Mouse (Mus musculus): ENCODE data around the gene Gfy. TPM values are rescaled to one million over a fixed set of nuclear protein-coding genes. Genes with fewer than 3 reads are reported as not detected.

Gene Gfy
- polyA plus RNA-seq, 1 experiment from 2014 or later: not detected

DNA sequence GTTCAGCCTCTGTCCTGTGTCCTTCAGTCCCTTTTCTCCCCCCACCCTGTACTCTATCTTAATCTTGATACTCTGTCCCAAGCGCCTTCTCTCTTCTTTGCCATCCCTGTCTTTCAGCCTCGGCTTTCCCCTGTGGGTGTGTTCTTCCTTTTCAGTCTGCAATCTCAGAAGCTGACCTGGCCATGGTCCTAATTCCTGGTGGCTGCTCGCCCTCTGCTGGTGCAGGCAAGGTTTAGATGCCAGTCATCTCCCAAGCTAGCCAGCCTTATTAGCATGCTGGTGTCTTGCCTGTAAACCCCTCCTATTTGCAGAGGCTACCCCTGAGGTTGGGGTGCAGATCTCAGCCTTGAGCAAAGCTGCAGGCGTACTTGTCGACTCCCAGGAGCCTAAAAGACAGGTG, 19.1 kb upstream of the Gfy start:
- H3K9me3 ChIP-seq (ENCODE audit: control insufficient read depth, low read length): no peaks in the 10 kb centered on the region; the same call in 1 of the 2 replicates
- H3K27ac ChIP-seq (replicated peaks; ENCODE audit: low read depth, low read length): no peak overlapping the region
- WGBS: 14% methylated on average over 5 of the region's 5 CpGs
- no peak overlapping the region for H3K4me2 ChIP-seq (ENCODE audit: low read depth, severe bottlenecking)
- H3K4me1 ChIP-seq (ENCODE audit: control insufficient read depth, insufficient read depth, low read length): peaks cover 4% of the 10 kb centered on the region; the same call in 1 of the 2 replicates
- ATAC-seq (ENCODE audit: insufficient number of reproducible peaks, low FRiP score, low TSS enrichment, low read depth) (0 out of 2 replicates have a peak, but pooled peaks have one; percentile 6), DNase-seq (ENCODE audit: low spot score) (peak; percentile 83)
- H3K9ac ChIP-seq (ENCODE audit: low read length): no peak overlapping the region
- H3K4me3 ChIP-seq (ENCODE audit: low read depth, low read length): no peak overlapping the region
- H3K27me3 ChIP-seq (ENCODE audit: control insufficient read depth, insufficient read depth, low read length): no peaks in the 10 kb centered on the region
- H3K36me3 ChIP-seq (ENCODE audit: control insufficient read depth, insufficient read depth, low read length): no peaks in the 10 kb centered on the region

DNA sequence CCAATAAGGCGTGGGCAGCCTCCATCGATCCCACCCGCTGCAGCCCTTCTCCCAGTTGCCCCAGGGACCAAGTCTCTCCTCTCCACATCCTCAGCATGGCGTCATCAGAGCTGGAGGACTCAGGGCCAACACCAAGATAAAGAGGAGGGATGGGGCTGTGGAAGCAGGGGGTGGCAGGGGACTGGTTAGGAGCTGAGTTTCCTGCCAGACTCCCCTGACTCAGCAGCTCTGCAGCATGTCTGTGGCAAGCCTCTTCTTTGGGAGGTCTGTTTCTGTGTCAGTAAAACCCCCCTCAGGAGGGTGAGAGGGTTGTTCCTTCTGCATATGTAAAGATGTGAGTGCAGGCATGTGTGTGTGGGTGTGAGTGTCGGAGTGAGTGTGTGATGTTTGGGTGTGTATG, 17.6 kb upstream of the Gfy start:
- Histone ChIP-seq H3K4me3 (ENCODE audit: low read depth, low read length) (no peak overlapping the region), H3K9me3 (ENCODE audit: control insufficient read depth, low read length) (no peaks in the 10 kb centered on the region; the same call in 1 of the 2 replicates), H3K9ac (ENCODE audit: low read length) (no peak overlapping the region), H3K36me3 (ENCODE audit: control insufficient read depth, insufficient read depth, low read length) (no peaks in the 10 kb centered on the region), H3K27me3 (ENCODE audit: control insufficient read depth, insufficient read depth, low read length) (no peaks in the 10 kb centered on the region), H3K27ac (replicated peaks; ENCODE audit: low read depth, low read length) (no peak overlapping the region), H3K4me1 (ENCODE audit: control insufficient read depth, insufficient read depth, low read length) (peaks cover 10% of the 10 kb centered on the region), H3K4me2 (ENCODE audit: low read depth, severe bottlenecking) (no peak overlapping the region)
- 68% methylated on average over 5 of the region's 5 CpGs for WGBS
- ATAC-seq (ENCODE audit: insufficient number of reproducible peaks, low FRiP score, low TSS enrichment, low read depth) (no peak), DNase-seq (ENCODE audit: low spot score) (no peak)

DNA sequence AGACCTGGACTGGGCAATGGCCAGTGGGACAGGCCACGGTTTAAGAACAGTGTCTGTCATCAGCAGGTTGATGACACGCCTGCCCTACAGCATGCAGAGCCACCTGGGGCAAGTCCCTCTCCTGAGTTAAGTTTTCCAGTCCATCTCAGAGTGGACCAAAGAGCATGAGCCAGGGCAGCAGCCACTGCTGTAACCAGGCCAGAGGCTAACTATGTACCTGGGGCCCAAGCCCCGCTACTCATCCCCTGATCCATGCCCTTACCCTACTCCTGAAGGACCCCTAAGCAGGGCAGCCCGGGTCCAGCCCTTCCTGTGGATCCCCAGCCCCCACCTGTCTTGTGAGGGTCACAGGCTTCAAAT, 16.8 kb upstream of the Gfy start:
- ATAC-seq (ENCODE audit: insufficient number of reproducible peaks, low FRiP score, low TSS enrichment, low read depth): no peak
- Histone ChIP-seq H3K4me1 (ENCODE audit: control insufficient read depth, insufficient read depth, low read length) (peaks cover 15% of the 10 kb centered on the region), H3K36me3 (ENCODE audit: control insufficient read depth, insufficient read depth, low read length) (no peaks in the 10 kb centered on the region), H3K9ac (ENCODE audit: low read length) (no peak overlapping the region), H3K27ac (replicated peaks; ENCODE audit: low read depth, low read length) (no peak overlapping the region), H3K4me2 (ENCODE audit: low read depth, severe bottlenecking) (no peak overlapping the region), H3K4me3 (ENCODE audit: low read depth, low read length) (no peak overlapping the region), H3K27me3 (ENCODE audit: control insufficient read depth, insufficient read depth, low read length) (no peaks in the 10 kb centered on the region), H3K9me3 (ENCODE audit: control insufficient read depth, low read length) (no peaks in the 10 kb centered on the region; the same call in 1 of the 2 replicates)
- no peak for DNase-seq (ENCODE audit: low spot score)
- whole genome bisulfite sequencing: 84% methylated on average over 4 of the region's 4 CpGs

DNA sequence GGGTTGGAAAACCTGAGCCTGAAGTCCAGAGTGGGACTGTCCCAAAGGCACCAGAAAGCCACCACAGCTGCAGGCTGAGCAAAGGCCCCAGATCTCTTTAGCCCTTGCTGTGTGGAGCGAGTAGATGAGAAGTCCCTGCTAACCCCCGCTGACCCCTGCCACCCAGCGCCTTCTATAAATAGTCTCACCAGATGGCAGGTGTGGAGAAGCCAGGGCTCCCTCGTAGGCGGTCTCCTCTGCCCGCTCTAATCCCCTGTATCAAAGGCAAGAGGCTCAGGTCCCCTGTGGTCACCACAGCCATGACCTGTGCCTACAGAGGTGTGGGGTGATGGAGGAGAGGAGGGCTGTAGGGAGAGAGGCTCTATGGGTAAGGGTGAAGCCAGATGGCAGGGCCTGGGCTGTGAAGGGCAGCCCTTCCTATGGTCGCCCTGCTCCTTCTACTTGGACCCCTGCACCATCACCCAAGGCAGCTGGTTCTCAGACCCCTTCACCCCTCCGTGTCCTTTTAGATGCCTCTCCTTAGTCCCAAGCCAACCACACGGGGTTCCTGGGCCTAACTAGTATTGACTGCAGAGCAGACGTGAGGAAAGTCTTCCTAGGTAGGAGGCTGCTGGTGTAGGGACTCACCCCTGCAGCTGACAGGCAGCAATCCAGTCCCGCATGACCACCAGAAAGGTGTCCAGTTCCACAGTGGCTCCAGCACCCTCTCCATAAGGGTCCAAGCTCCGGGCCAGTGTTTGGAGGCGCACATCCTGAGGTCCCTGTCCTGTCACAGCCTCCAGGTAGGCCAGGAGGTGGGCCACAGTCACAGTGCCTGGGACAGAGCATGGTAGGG, 16.2 kb upstream of the Gfy start:
- Histone ChIP-seq H3K4me1 (ENCODE audit: control insufficient read depth, insufficient read depth, low read length) (peaks cover 15% of the 10 kb centered on the region), H3K27ac (replicated peaks; ENCODE audit: low read depth, low read length) (no peak overlapping the region), H3K9me3 (ENCODE audit: control insufficient read depth, low read length) (no peaks in the 10 kb centered on the region; the same call in 1 of the 2 replicates), H3K36me3 (ENCODE audit: control insufficient read depth, insufficient read depth, low read length) (no peaks in the 10 kb centered on the region), H3K9ac (ENCODE audit: low read length) (no peak overlapping the region), H3K4me2 (ENCODE audit: low read depth, severe bottlenecking) (no peak overlapping the region), H3K4me3 (ENCODE audit: low read depth, low read length) (no peak overlapping the region), H3K27me3 (ENCODE audit: control insufficient read depth, insufficient read depth, low read length) (no peaks in the 10 kb centered on the region)
- 48% methylated on average over 13 of the region's 13 CpGs for WGBS
- no peak for DNase-seq (ENCODE audit: low spot score)
- no peak for ATAC-seq (ENCODE audit: insufficient number of reproducible peaks, low FRiP score, low TSS enrichment, low read depth)

DNA sequence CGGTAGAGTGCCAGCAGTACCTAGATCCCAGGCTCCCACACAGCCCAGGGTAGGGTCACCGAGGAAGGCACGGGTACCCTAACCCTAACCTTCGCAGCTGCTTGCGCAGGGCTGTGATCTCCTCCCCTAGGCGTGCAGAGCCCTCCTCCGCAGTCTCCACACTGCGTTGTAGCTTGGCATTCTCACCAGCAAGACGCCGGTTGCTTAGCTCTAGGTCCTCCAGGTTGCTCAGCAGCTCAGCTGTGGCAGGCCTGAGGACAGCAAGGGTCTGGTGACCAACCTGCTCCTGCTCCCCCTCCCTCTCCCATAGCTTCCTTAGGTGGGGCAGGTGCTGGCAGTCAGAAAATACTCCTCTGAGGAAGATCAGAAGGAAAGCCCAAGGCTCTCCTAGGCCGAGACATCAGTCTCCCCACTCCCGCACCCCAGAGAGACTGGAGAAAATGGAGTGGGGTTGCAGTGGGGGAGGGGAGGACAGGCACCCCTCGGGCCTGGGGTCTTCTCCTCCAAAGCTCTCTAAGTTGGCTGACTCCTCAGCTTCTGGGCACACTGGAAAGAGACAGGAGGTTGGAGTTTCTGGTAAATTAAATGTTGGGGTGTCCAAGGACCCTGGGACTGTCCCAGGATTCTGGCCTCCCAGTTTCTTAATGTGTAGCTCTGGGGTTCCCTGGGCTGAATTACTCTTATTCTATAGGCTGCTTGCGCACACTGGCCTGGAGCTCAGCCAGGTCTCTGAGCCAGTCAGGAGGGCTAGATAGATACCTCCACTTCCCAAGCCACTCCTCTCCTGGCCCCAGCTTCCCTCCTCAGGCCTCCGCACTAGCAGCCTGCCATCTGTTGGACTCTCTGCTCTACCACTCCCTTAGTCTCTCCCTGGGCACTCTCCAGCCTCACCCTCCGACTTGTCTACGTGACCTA, 14.8 kb upstream of the Gfy start:
- Histone ChIP-seq H3K9me3 (ENCODE audit: control insufficient read depth, low read length) (no peaks in the 10 kb centered on the region; the same call in 1 of the 2 replicates), H3K4me2 (ENCODE audit: low read depth, severe bottlenecking) (no peak overlapping the region), H3K36me3 (ENCODE audit: control insufficient read depth, insufficient read depth, low read length) (no peaks in the 10 kb centered on the region), H3K9ac (ENCODE audit: low read length) (no peak overlapping the region), H3K27ac (replicated peaks; ENCODE audit: low read depth, low read length) (no peak overlapping the region), H3K27me3 (ENCODE audit: control insufficient read depth, insufficient read depth, low read length) (peaks cover 9% of the 10 kb centered on the region), H3K4me3 (ENCODE audit: low read depth, low read length) (no peak overlapping the region), H3K4me1 (ENCODE audit: control insufficient read depth, insufficient read depth, low read length) (peaks cover 15% of the 10 kb centered on the region)
- ATAC-seq (ENCODE audit: insufficient number of reproducible peaks, low FRiP score, low TSS enrichment, low read depth) (no peak), DNase-seq (ENCODE audit: low spot score) (no peak)
- 71% methylated on average over 17 of the region's 17 CpGs for WGBS

DNA sequence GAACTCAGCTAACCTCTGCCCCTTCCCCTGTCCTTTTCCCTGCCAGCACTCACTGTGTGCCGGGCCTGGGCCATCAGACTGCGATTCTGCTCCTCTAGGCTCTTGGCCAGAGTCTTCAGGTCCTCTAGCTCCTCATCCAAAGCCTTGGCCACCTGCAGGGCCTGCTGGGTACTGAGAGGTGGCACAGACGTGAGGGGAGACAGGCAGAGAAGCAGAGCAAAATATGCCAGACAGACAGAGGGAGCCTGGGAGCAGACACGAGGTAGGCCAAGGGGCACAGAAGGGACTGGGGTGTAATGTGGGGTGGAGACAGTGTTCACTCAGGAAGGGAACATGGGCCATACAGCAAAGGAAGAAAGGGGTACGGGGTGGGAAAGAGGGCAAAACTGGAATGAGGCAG, 14.0 kb upstream of the Gfy start:
- peaks cover 15% of the 10 kb centered on the region for H3K4me1 ChIP-seq (ENCODE audit: control insufficient read depth, insufficient read depth, low read length)
- 64% methylated on average over 5 of the region's 5 CpGs for WGBS
- H3K4me2 ChIP-seq (ENCODE audit: low read depth, severe bottlenecking): no peak overlapping the region
- peak overlapping the region; percentile 27; the same call in 1 of the 2 replicates for H3K9ac ChIP-seq (ENCODE audit: low read length)
- H3K27me3 ChIP-seq (ENCODE audit: control insufficient read depth, insufficient read depth, low read length): peaks cover 9% of the 10 kb centered on the region
- no peak for ATAC-seq (ENCODE audit: insufficient number of reproducible peaks, low FRiP score, low TSS enrichment, low read depth)
- no peak overlapping the region for H3K4me3 ChIP-seq (ENCODE audit: low read depth, low read length)
- H3K27ac ChIP-seq (replicated peaks; ENCODE audit: low read depth, low read length): no peak overlapping the region
- H3K9me3 ChIP-seq (ENCODE audit: control insufficient read depth, low read length): no peaks in the 10 kb centered on the region; the same call in 1 of the 2 replicates
- H3K36me3 ChIP-seq (ENCODE audit: control insufficient read depth, insufficient read depth, low read length): no peaks in the 10 kb centered on the region
- no peak for DNase-seq (ENCODE audit: low spot score)

DNA sequence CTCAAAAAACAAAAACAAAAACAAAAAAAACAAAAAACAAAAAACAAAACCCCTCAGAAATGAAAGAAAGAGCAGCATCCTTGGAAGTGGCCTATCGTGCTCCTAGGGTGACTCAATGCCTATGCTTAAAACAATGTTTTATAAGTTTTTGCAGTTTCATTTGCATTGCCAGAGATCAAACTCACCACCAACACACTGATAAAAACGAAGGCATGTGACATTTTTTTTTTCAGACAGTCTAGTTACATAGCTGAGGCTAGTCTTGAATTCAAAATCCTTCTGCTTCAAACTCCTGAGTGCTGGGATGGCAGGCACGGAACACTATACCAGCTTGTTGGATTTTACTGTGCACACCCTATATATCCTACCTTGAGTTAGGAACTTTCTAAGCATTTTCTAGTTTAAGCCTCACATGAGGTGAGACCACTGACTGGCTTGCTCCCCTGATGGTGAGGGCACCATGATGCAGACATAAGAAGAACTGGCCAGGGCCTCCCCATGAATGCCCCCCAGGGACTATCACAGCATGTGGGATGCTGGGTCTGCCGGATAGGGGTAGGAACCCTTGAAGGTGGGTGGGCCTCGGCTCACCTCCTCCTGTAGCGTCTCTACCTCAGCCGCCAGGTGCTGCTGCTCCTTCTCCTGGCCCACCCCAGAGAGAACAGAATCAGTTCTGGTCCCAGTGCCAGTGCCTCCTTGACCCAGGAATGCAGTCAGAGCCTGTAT, 13.4 kb upstream of the Gfy start:
- Histone ChIP-seq H3K27me3 (ENCODE audit: control insufficient read depth, insufficient read depth, low read length) (peaks cover 9% of the 10 kb centered on the region), H3K9me3 (ENCODE audit: control insufficient read depth, low read length) (no peaks in the 10 kb centered on the region; the same call in 1 of the 2 replicates), H3K9ac (ENCODE audit: low read length) (peak overlapping the region; percentile 27)

More for the DNA sequence above, 13.4 kb upstream of the Gfy start:
- 86% methylated on average over 7 of the region's 7 CpGs for WGBS
- no peak for DNase-seq (ENCODE audit: low spot score)
- ATAC-seq (ENCODE audit: insufficient number of reproducible peaks, low FRiP score, low TSS enrichment, low read depth): no peak
- no peaks in the 10 kb centered on the region for H3K36me3 ChIP-seq (ENCODE audit: control insufficient read depth, insufficient read depth, low read length)
- no peak overlapping the region for H3K27ac ChIP-seq (replicated peaks; ENCODE audit: low read depth, low read length)
- peaks cover 15% of the 10 kb centered on the region for H3K4me1 ChIP-seq (ENCODE audit: control insufficient read depth, insufficient read depth, low read length)
- no peak overlapping the region for H3K4me3 ChIP-seq (ENCODE audit: low read depth, low read length)
- H3K4me2 ChIP-seq (ENCODE audit: low read depth, severe bottlenecking): no peak overlapping the region
